Mouse (Mus musculus) adrenal gland, postnatal 25 days (tissue): Measurements from ENCODE around the gene Foxn2. TPM values are rescaled to one million over a fixed set of nuclear protein-coding genes. Genes with fewer than 3 reads are reported as not detected.

Experiments used
- DNase-seq: peaks from one replicate; pipeline ENCODE4 v3.0.0; 2021; ENCODE audit warnings: mixed read lengths
- total RNA-seq: library from RNA; stranded (reverse); gene quantifications from 2 replicates; pipeline ENCODE4 v1.2.3, GENCODE M21; 2021

Gene Foxn2
- total RNA-seq, 1 experiment from 2014 or later: 22.7 TPM

- DNase-seq: no peak
Observed at GRCm38 (mm10) chr17:88493551-88493950, 53.0 kb downstream of the Foxn2 start.

GRCm38 (mm10) chr17:88494121-88494771, 53.7 kb downstream of the Foxn2 start:
- no peak for DNase-seq

GRCm38 (mm10) chr17:88494772-88495132, 54.2 kb downstream of the Foxn2 start:
- DNase-seq: no peak

- no peak for DNase-seq
Observed at GRCm38 (mm10) chr17:88498090-88498682, 57.7 kb downstream of the Foxn2 start.

- DNase-seq: no peak
Observed at GRCm38 (mm10) chr17:88504056-88504455, 63.5 kb downstream of the Foxn2 start.

GRCm38 (mm10) chr17:88505275-88505723, 64.8 kb downstream of the Foxn2 start:
- DNase-seq: no peak

GRCm38 (mm10) chr17:88505941-88506340, 65.4 kb downstream of the Foxn2 start:
- no peak for DNase-seq

- peak; percentile 27 for DNase-seq
Observed at GRCm38 (mm10) chr17:88507376-88507775, 66.9 kb downstream of the Foxn2 start.

GRCm38 (mm10) chr17:88508846-88509508, 68.5 kb downstream of the Foxn2 start:
- peak; percentile 84 for DNase-seq

- no peak for DNase-seq
Observed at GRCm38 (mm10) chr17:88509999-88510398, 69.5 kb downstream of the Foxn2 start.

GRCm38 (mm10) chr17:88511095-88511551, 70.6 kb downstream of the Foxn2 start:
- DNase-seq: peak; percentile 88

- no peak for DNase-seq
Observed at GRCm38 (mm10) chr17:88516477-88516876, 76.0 kb downstream of the Foxn2 start.

GRCm38 (mm10) chr17:88527781-88528180, 87.3 kb downstream of the Foxn2 start:
- no peak for DNase-seq

GRCm38 (mm10) chr17:88529519-88530235, 89.2 kb downstream of the Foxn2 start, which contains the start of gene Ppp1r21:
Gene Ppp1r21, plus strand, starts transcription at chr17:88530118.
- peak; percentile 99 for DNase-seq

GRCm38 (mm10) chr17:88530236-88530619, 89.7 kb downstream of the Foxn2 start:
- no peak for DNase-seq

GRCm38 (mm10) chr17:88530667-88531066, 90.2 kb downstream of the Foxn2 start:
- no peak for DNase-seq

GRCm38 (mm10) chr17:88531176-88531575, 90.7 kb downstream of the Foxn2 start:
- no peak for DNase-seq

- DNase-seq: no peak
Observed at GRCm38 (mm10) chr17:88537842-88538430, 97.4 kb downstream of the Foxn2 start.
